Mouse (Mus musculus): ENCODE measurements at regions not wholly inside any gene's neighbourhood (a gene's known extent, or its start where the extent isn't known, plus 50 kb on each side); places are given as distances from the start of the nearest gene placed in this dataset.

GRCm38 (mm10) chr1:130309746-130310145 lies 113.1 kb downstream of the Cd55b start:
- no peak for DNase-seq (ENCODE audit: low spot score)

GRCm38 (mm10) chr1:130301828-130302386 lies 120.9 kb downstream of the Cd55b start:
- no peak for DNase-seq (ENCODE audit: low spot score)

DNA sequence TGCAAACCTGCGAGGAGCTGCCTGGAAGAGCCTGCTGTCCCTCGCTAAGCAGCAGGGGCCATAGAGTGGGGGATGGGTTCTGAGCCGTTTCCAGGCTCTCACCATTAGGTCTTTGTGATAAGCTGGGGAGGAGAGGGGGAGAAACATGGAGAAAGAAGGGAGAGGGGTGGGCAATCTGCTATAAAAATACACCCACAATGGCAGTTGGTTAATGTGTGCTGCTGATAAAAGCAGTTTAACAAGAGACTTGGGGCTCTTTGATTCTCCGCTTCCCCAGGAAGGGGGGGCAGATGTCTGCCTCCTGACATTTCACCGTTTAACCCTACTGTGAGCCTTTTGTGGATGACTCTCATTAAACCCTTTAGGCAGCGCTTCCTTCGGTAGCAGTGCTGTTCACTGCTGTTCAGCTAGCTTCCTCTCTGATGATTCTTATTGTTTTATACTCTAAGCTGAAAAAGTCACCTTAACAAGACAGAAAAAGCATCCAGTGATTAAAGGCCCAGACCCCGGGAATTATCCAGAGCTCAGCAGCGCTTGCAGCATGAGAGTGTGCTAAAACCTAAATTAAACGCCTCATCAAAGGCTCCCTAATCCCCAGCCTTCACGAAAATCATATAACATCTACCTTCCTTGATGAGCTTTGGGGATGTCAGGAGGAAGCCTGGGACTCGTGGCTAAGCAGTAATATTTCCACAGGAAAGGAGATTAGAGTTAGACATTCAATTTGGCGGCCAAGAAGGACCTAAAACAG lies 122.6 kb downstream of the Cd55b start:
- peak; percentile 47 for DNase-seq (ENCODE audit: low spot score)

- DNase-seq (ENCODE audit: low spot score) = no peak
Measured at GRCm38 (mm10) chr1:130299641-130300040, 123.2 kb downstream of the Cd55b start.

DNA sequence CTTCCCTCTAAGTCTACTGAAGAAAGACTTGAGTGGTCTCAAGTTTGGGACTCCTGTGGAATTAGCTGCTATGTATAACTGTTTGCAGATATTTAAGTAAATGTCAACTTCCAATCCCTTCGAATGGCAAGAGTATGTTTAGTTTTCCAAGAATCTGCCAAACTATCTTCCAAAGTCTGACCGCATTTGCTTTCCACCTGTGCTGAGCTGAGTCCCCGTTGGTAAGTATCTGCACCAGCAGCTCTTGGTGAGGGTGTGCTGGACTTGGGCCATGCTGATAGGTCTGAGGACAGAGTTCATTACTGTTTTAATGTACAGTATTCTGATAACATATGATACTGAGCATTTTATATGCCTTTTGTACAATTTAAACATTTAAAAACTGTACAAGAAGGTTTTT lies 123.7 kb downstream of the Cd55b start:
- no peak for DNase-seq (ENCODE audit: low spot score)

GRCm38 (mm10) chr1:130298636-130299035 lies 124.2 kb downstream of the Cd55b start:
- DNase-seq (ENCODE audit: low spot score) = no peak

- no peak for DNase-seq (ENCODE audit: low spot score)
Measured at GRCm38 (mm10) chr1:130297471-130297870, 125.3 kb downstream of the Cd55b start.

DNA sequence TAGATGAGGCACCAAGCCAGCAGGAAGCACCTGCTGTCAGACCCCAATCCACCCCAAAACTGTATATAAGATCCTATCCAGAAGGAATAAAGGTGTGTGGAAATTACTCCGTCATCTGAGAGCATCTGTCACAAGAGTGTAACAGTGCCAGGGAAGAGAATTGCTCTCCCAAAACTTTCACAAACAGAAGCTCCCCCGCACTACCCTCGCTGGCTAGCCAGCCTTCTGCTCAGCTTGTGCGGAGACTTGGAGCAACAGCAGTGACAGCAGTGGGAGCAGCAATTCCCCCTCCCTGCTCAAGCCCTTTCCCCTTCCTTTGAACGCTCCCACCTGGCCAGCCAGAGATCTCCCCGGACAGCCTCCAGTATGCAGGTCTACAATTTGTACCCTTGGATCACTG lies 136.9 kb downstream of the Cd55b start:
- no peak for DNase-seq (ENCODE audit: low spot score)

DNA sequence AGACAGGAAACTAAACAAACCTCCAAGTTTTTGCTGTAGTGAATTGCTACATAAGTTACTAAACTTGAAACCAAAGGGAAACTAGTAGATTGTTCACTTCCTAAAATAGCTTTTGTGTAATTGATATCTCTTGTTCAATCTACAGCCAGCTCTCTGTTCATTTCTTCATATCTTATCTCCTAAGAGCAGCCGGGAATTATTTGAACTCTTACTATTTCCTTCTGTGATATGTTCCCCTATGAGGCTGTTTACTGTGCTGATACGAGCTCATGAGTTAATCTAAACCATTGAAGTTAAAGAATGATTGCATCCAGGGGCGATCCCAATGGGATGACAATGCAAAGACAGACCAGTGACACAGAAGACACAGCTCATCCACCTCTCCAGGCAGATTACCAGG lies 140.7 kb downstream of the Cd55b start:
- no peak for DNase-seq (ENCODE audit: low spot score)

DNA sequence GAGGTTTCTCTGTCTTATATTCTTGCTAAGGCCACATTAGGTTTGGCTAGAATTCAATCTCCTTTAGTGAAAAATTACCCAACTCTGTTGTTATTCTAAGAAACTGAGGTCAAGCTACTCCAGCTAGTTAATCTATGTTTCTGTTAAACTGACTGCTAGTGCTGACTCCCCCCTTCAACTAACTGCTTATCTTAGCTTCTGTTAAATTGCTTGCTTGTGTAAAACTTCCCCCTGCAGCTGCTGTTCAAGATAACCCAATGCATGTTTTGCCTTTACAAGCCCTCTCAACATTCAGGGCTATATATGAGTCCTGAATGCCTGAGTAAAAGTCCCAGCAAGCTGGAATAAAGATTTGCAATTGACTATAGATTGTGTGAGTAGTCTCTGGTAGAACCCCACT lies 143.6 kb downstream of the Cd55b start:
- no peak for DNase-seq (ENCODE audit: low spot score)

DNA sequence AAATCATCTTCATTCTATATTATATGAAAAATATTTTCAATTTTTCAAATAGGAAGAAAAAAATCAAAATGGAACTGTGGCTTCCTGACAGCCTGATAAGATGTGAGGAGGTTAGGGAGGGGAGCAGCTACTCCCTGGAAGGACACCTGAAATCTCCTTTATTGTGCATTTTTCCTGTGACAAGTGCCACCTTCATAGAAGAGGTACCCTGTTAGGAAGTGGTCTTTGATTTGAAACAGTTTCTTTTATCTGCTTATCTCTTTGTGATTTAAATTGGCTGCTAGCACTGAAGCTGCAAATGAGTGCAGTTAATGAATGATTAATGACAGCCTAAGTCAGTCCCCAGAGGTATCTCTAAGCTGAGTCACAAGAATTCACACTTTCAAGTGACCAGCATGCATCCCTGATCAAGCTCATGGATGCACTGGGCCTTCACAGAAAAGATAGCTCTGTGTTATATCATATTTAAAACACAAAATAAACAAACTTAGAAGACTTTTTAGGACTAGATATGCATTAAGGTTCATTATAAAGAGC lies 144.7 kb downstream of the Cd55b start:
- no peak for DNase-seq (ENCODE audit: low spot score)

GRCm38 (mm10) chr1:130276885-130277284 lies 145.9 kb downstream of the Cd55b start:
- DNase-seq (ENCODE audit: low spot score) = no peak

- no peak for DNase-seq (ENCODE audit: low spot score)
Measured at GRCm38 (mm10) chr1:130276005-130276404, 146.8 kb downstream of the Cd55b start.

DNA sequence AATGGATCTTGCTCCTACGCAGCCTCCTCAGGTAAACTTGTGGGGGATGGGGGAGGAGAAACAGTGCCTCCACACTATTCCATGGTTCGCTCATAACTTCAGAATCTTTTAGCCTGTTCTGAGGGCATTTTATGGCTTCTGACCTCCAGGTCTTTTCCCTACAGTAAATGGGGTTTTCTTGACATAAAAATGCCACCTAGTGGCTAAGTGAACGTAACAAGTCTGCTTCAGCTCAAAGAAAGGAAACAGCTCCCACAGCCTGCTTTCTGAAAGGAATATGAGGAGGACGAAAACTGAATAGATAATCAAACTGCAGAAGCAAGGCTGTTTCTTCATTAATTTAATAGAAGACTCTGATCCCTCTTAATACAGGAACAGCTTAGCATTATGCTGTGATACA lies 148.3 kb downstream of the Cd55b start:
- DNase-seq (ENCODE audit: low spot score) = no peak

GRCm38 (mm10) chr1:130270457-130270856 lies 152.4 kb downstream of the Cd55b start:
- no peak for DNase-seq (ENCODE audit: low spot score)
